In genomic region chr13:109669965-109670364, GRCm38 (mm10) we compare ENCODE assay signal across 25 mouse cellular contexts.
DNase-seq lines count a peak whose midpoint lies in the region; ATAC-seq lines count a peak whose summit lies in the region.
"Had no signal": no experiment of that assay in that cellular context is flagged by ENCODE, and none has a peak within 500 bp of the region (broad histone marks: within the 10 kb centered on the region; RNA-seq: fewer than 3 reads in every experiment).

No protein-coding gene starts in this region.

- no peaks in the 10 kb centered on the region for H3K27me3 ChIP-seq in liver, embryonic 12.5 days (replicated peaks)
- no peaks in the 10 kb centered on the region for H3K27me3 ChIP-seq in liver, embryonic 11.5 days (replicated peaks; ENCODE audit: control insufficient read depth, insufficient read depth, low read length)
- no peaks in the 10 kb centered on the region for H3K27me3 ChIP-seq in kidney, embryonic 15.5 days
- H3K27me3 ChIP-seq in limb, embryonic 11.5 days (ENCODE audit: control insufficient read depth, insufficient read depth, low read length), result no peaks in the 10 kb centered on the region
- H3K27me3 ChIP-seq: CH12.LX; embryonic facial prominence, embryonic 15.5 days; forebrain, embryonic 13.5 days; hindbrain, embryonic 13.5 days; limb, embryonic 13.5 days; liver, embryonic 15.5 days; midbrain, embryonic 13.5 days had no signal

- no peak overlapping the region for H3K4me2 ChIP-seq in liver, embryonic 12.5 days
- no peak overlapping the region for H3K4me2 ChIP-seq in liver, embryonic 11.5 days
- H3K4me2 ChIP-seq in kidney, embryonic 15.5 days, result no peak overlapping the region
- no peak overlapping the region for H3K4me2 ChIP-seq in limb, embryonic 11.5 days (ENCODE audit: low read depth, severe bottlenecking)
- H3K4me2 ChIP-seq: embryonic facial prominence, embryonic 15.5 days; forebrain, embryonic 13.5 days; heart, embryonic 11.5 days; hindbrain, embryonic 13.5 days; limb, embryonic 13.5 days; liver, embryonic 15.5 days; midbrain, embryonic 13.5 days had no signal

- H3K4me3 ChIP-seq in liver, embryonic 12.5 days, result no peak overlapping the region
- H3K4me3 ChIP-seq in liver, embryonic 11.5 days (ENCODE audit: low read depth, low read length), result no peak overlapping the region
- no peak overlapping the region for H3K4me3 ChIP-seq in kidney, embryonic 15.5 days (replicated peaks)
- H3K4me3 ChIP-seq in limb, embryonic 11.5 days (ENCODE audit: low read depth, low read length), result no peak overlapping the region
- H3K4me3 ChIP-seq: embryonic facial prominence, embryonic 15.5 days; forebrain, embryonic 13.5 days; hindbrain, embryonic 13.5 days; limb, embryonic 13.5 days; liver, embryonic 15.5 days; midbrain, embryonic 13.5 days had no signal

- 88% methylated on average over 4 of the region's 4 CpGs for WGBS in liver, embryonic 12.5 days (ENCODE audit: insufficient replicate concordance)
- WGBS in liver, embryonic 11.5 days, result 91% methylated on average over 4 of the region's 4 CpGs
- 69% methylated on average over 4 of the region's 4 CpGs for WGBS in kidney, embryonic 15.5 days
- WGBS in limb, embryonic 11.5 days, result 62% methylated on average over 4 of the region's 4 CpGs

- no peaks in the 10 kb centered on the region for H3K9me3 ChIP-seq in liver, embryonic 12.5 days (replicated peaks)
- no peaks in the 10 kb centered on the region for H3K9me3 ChIP-seq in liver, embryonic 11.5 days (ENCODE audit: control insufficient read depth, low read length)
- no peaks in the 10 kb centered on the region for H3K9me3 ChIP-seq in kidney, embryonic 15.5 days (replicated peaks)
- no peaks in the 10 kb centered on the region for H3K9me3 ChIP-seq in limb, embryonic 11.5 days (ENCODE audit: control insufficient read depth, low read length)
- H3K9me3 ChIP-seq: embryonic facial prominence, embryonic 15.5 days; forebrain, embryonic 13.5 days; hindbrain, embryonic 13.5 days; limb, embryonic 13.5 days; liver, embryonic 15.5 days; midbrain, embryonic 13.5 days had no signal

- H3K27ac ChIP-seq in liver, embryonic 12.5 days, result peak overlapping the region; percentile 51; the same call in 1 of the 2 replicates
- no peak overlapping the region for H3K27ac ChIP-seq in liver, embryonic 11.5 days (ENCODE audit: low read depth, low read length)
- H3K27ac ChIP-seq in kidney, embryonic 15.5 days, result no peak overlapping the region
- no peak overlapping the region for H3K27ac ChIP-seq in limb, embryonic 11.5 days (replicated peaks; ENCODE audit: low read depth, low read length)
- H3K27ac ChIP-seq: embryonic facial prominence, embryonic 15.5 days; forebrain, embryonic 13.5 days; hindbrain, embryonic 13.5 days; limb, embryonic 13.5 days; macrophage; midbrain, embryonic 13.5 days had no signal

- no peak for ATAC-seq in liver, embryonic 12.5 days
- ATAC-seq in liver, embryonic 11.5 days (replicated peaks; ENCODE audit: low FRiP score), result no peak
- peak; percentile 64 for ATAC-seq in kidney, embryonic 15.5 days (replicated peaks; ENCODE audit: low FRiP score)
- no peak for ATAC-seq in limb, embryonic 11.5 days (ENCODE audit: insufficient number of reproducible peaks, low FRiP score, low TSS enrichment, low read depth)
- ATAC-seq: forebrain, embryonic 13.5 days; intestine, embryonic 16.5 days; midbrain, embryonic 13.5 days had no signal

- no peak for DNase-seq in liver, embryonic 11.5 days (ENCODE audit: low spot score)
- peak; percentile 17 for DNase-seq in kidney, postnatal 10 days
- peak; percentile 20 for DNase-seq in limb, embryonic 11.5 days (ENCODE audit: low spot score)
- no peak for DNase-seq in thymus, adult 18-20 months
- no peak for DNase-seq in lung, adult 18-20 months
- no peak for DNase-seq in cerebellum, postnatal 4 days (ENCODE audit: low spot score in 2 of 2)
- DNase-seq: adrenal gland, postnatal 10 days; cerebellum, adult 18-20 months; cerebellum, postnatal 10 days; gastrocnemius, postnatal 25 days; heart, adult 11 months; heart, postnatal 4 days; thymus, postnatal 14 days had no signal

- H3K9ac ChIP-seq in liver, embryonic 12.5 days, result no peak overlapping the region; the same call in 1 of the 2 replicates
- H3K9ac ChIP-seq in liver, embryonic 11.5 days (ENCODE audit: low read depth, low read length), result no peak overlapping the region
- H3K9ac ChIP-seq in kidney, embryonic 15.5 days, result no peak overlapping the region
- no peak overlapping the region for H3K9ac ChIP-seq in limb, embryonic 11.5 days (ENCODE audit: low read length)
- H3K9ac ChIP-seq: embryonic facial prominence, embryonic 15.5 days; forebrain, embryonic 13.5 days; hindbrain, embryonic 13.5 days; limb, embryonic 13.5 days; liver, embryonic 15.5 days; midbrain, embryonic 13.5 days had no signal

- no peaks in the 10 kb centered on the region for H3K36me3 ChIP-seq in liver, embryonic 12.5 days
- H3K36me3 ChIP-seq in liver, embryonic 11.5 days (ENCODE audit: control insufficient read depth, insufficient read depth, low read length), result no peaks in the 10 kb centered on the region
- no peaks in the 10 kb centered on the region for H3K36me3 ChIP-seq in kidney, embryonic 15.5 days
- no peaks in the 10 kb centered on the region for H3K36me3 ChIP-seq in limb, embryonic 11.5 days (ENCODE audit: control insufficient read depth, insufficient read depth, low read length)
- H3K36me3 ChIP-seq: embryonic facial prominence, embryonic 15.5 days; hindbrain, embryonic 13.5 days; limb, embryonic 13.5 days; liver, embryonic 15.5 days; midbrain, embryonic 13.5 days had no signal

- peaks cover 68% of the 10 kb centered on the region for H3K4me1 ChIP-seq in liver, embryonic 12.5 days
- H3K4me1 ChIP-seq in liver, embryonic 11.5 days (replicated peaks; ENCODE audit: control insufficient read depth, insufficient read depth, low read length), result peaks cover 40% of the 10 kb centered on the region
- peaks cover 28% of the 10 kb centered on the region for H3K4me1 ChIP-seq in kidney, embryonic 15.5 days
- H3K4me1 ChIP-seq in limb, embryonic 11.5 days (ENCODE audit: control insufficient read depth, insufficient read depth, low read length), result no peaks in the 10 kb centered on the region
- H3K4me1 ChIP-seq: embryonic facial prominence, embryonic 15.5 days had no signal

Comparison
In these comparisons a context has a peak if more than half of its experiments do, and no peak if none do; other contexts are left out.
1. DNase-seq: peak in kidney, postnatal 10 days (single experiment) and limb, embryonic 11.5 days (single experiment); none in liver, embryonic 11.5 days (single experiment), thymus, adult 18-20 months (0 of 2), lung, adult 18-20 months (0 of 2) and cerebellum, postnatal 4 days (0 of 2).